Mouse (Mus musculus) CH12.LX (cell line): ENCODE data around the gene Grap. TPM values are rescaled to one million over a fixed set of nuclear protein-coding genes. Genes with fewer than 3 reads are reported as not detected.

Source experiments
- DNase-seq: peaks from one replicate; pipeline ENCODE4 v3.0.0-alpha.2; 2013; ENCODE audit errors: extremely low read depth
- H3K27ac ChIP-seq: 2 replicates; pipeline ENCODE4 v1.5.1; 2012; ENCODE audit warnings: low read depth, mild to moderate bottlenecking, control low read depth, moderate library complexity; ENCODE audit not compliant: insufficient read depth
- H3K27me3 ChIP-seq: replicated peaks from 2 replicates; pipeline ENCODE3; 2012; ENCODE audit warnings: inconsistent platforms
- H3K36me3 ChIP-seq, 2 experiments: replicated peaks in 1 of 2; 2 replicates each; pipeline versions ENCODE3 to v1.6.1; 2012; ENCODE audit warnings: inconsistent platforms in 1 of 2, low read length in 1 of 2, mild to moderate bottlenecking in 1 of 2, mixed read lengths in 1 of 2, moderate library complexity in 1 of 2; ENCODE audit not compliant: control insufficient read depth in 1 of 2, insufficient read depth in 1 of 2
- H3K4me1 ChIP-seq, 2 experiments: 2 replicates each; pipeline ENCODE4 v1.6.1; 2012; ENCODE audit warnings: inconsistent platforms in 1 of 2, moderate library complexity in 1 of 2; ENCODE audit not compliant: insufficient read depth in 2 of 2, control insufficient read depth in 1 of 2
- H3K4me2 ChIP-seq: 2 replicates; pipeline ENCODE4 v1.6.1; 2012; ENCODE audit warnings: low read depth, mild to moderate bottlenecking, control low read depth; ENCODE audit not compliant: poor library complexity, insufficient read depth, severe bottlenecking
- H3K4me3 ChIP-seq, 3 experiments: fragments of 150-350 bp in 1 of 3; sonication (generic) in 1 of 3; replicated peaks in 1 of 3; 2 replicates each; pipeline versions ENCODE3 to v1.5.1; 2011 to 2012; ENCODE audit warnings: low read depth in 2 of 3, low read length in 2 of 3, mild to moderate bottlenecking in 2 of 3, moderate library complexity in 2 of 3, control low read depth in 1 of 3, improper control_type of control experiment in 1 of 3, inconsistent platforms in 1 of 3, mixed read lengths in 1 of 3; ENCODE audit not compliant: poor library complexity in 1 of 3
- H3K79me2 ChIP-seq: replicated peaks from 2 replicates; pipeline ENCODE4 v1.6.1; 2012; ENCODE audit warnings: mild to moderate bottlenecking, moderate library complexity; ENCODE audit not compliant: control insufficient read depth, poor library complexity, insufficient read depth, severe bottlenecking; ENCODE audit errors: extremely low read depth
- H3K9ac ChIP-seq: 2 replicates; pipeline ENCODE4 v1.6.1; 2012; ENCODE audit warnings: low read depth, mild to moderate bottlenecking, control low read depth, moderate library complexity; ENCODE audit not compliant: insufficient read depth
- H3K9me3 ChIP-seq: replicated peaks from 2 replicates; pipeline ENCODE3; 2012; ENCODE audit warnings: low read length, inconsistent platforms, mixed read lengths
- BHLHE40 ChIP-seq: IDR thresholded peaks from 2 replicates; pipeline ENCODE4 v1.6.1; 2011; ENCODE audit warnings: mild to moderate bottlenecking, low read depth, low read length, improper control_type of control experiment
- CHD1 ChIP-seq: IDR thresholded peaks from 2 replicates; pipeline ENCODE4 v1.6.1; 2012; ENCODE audit warnings: low read depth, low read length, improper control_type of control experiment, inconsistent platforms
- CHD2 ChIP-seq: IDR thresholded peaks from 2 replicates; pipeline ENCODE4 v1.6.1; 2011; ENCODE audit warnings: low read length, improper control_type of control experiment
- E2F4 ChIP-seq: IDR thresholded peaks from 2 replicates; pipeline ENCODE4 v1.6.1; 2011; ENCODE audit warnings: low read depth, low read length, improper control_type of control experiment; ENCODE audit not compliant: insufficient replicate concordance
- ELF1 ChIP-seq: IDR thresholded peaks from 2 replicates; pipeline ENCODE4 v1.6.1; 2014; ENCODE audit warnings: low read depth, mild to moderate bottlenecking, inconsistent platforms, low read length, improper control_type of control experiment
- ETS1 ChIP-seq: conservative IDR thresholded peaks from 2 replicates; pipeline ENCODE4 v1.6.1; 2012; ENCODE audit warnings: low read depth, mild to moderate bottlenecking, inconsistent platforms, low read length, improper control_type of control experiment, moderate library complexity
- HCFC1 ChIP-seq: IDR thresholded peaks from 2 replicates; pipeline ENCODE4 v1.6.1; 2012; ENCODE audit warnings: low read depth, mild to moderate bottlenecking, inconsistent platforms, low read length, improper control_type of control experiment
- JUN ChIP-seq: IDR thresholded peaks from 2 replicates; pipeline ENCODE4 v1.6.1; 2011; ENCODE audit warnings: low read depth, mild to moderate bottlenecking, low read length, improper control_type of control experiment, moderate library complexity; ENCODE audit not compliant: insufficient read depth
- JUND ChIP-seq: conservative IDR thresholded peaks from 2 replicates; pipeline ENCODE4 v1.6.1; 2011; ENCODE audit warnings: low read depth, low read length, improper control_type of control experiment
- KAT2A ChIP-seq: IDR thresholded peaks from 2 replicates; pipeline ENCODE4 v1.6.1; 2012; ENCODE audit warnings: low read length, improper control_type of control experiment, inconsistent platforms; ENCODE audit not compliant: insufficient replicate concordance
- MAFK ChIP-seq: IDR thresholded peaks from 2 replicates; pipeline ENCODE4 v1.6.1; 2011; ENCODE audit warnings: low read length, improper control_type of control experiment; ENCODE audit not compliant: insufficient replicate concordance
- MAX ChIP-seq: IDR thresholded peaks from 2 replicates; pipeline ENCODE4 v1.6.1; 2011; ENCODE audit warnings: low read length, improper control_type of control experiment
- MAZ ChIP-seq: IDR thresholded peaks from 2 replicates; pipeline ENCODE4 v1.6.1; 2012; ENCODE audit warnings: low read depth, mild to moderate bottlenecking, inconsistent platforms, low read length, improper control_type of control experiment, moderate library complexity
- MEF2A ChIP-seq: IDR thresholded peaks from 2 replicates; pipeline ENCODE4 v1.6.1; 2014; ENCODE audit warnings: low read depth, mild to moderate bottlenecking, inconsistent platforms, low read length, improper control_type of control experiment, borderline replicate concordance
- MXI1 ChIP-seq: IDR thresholded peaks from 2 replicates; pipeline ENCODE4 v1.6.1; 2011; ENCODE audit warnings: mild to moderate bottlenecking, low read depth, low read length, improper control_type of control experiment
- MYC ChIP-seq: IDR thresholded peaks from 2 replicates; pipeline ENCODE4 v1.6.1; 2011; ENCODE audit warnings: low read depth, mild to moderate bottlenecking, improper control_type of control experiment, low read length
- NELFE ChIP-seq: IDR thresholded peaks from 2 replicates; pipeline ENCODE4 v1.6.1; 2011; ENCODE audit warnings: low read depth, low read length, improper control_type of control experiment
- NRF1 ChIP-seq: IDR thresholded peaks from 2 replicates; pipeline ENCODE4 v1.6.1; 2014; ENCODE audit warnings: low read depth, mild to moderate bottlenecking, inconsistent platforms, low read length, improper control_type of control experiment, moderate library complexity
- PAX5 ChIP-seq: IDR thresholded peaks from 2 replicates; pipeline ENCODE4 v1.6.1; 2012; ENCODE audit warnings: low read length, inconsistent platforms, mixed read lengths
- POLR2A ChIP-seq: IDR thresholded peaks from 2 replicates; pipeline ENCODE4 v1.6.1; 2011; ENCODE audit warnings: low read depth, mild to moderate bottlenecking, improper control_type of control experiment, low read length
- RAD21 ChIP-seq: IDR thresholded peaks from 2 replicates; pipeline ENCODE4 v1.6.1; 2011; ENCODE audit warnings: low read depth, mild to moderate bottlenecking, low read length, improper control_type of control experiment, moderate library complexity
- RCOR1 ChIP-seq: conservative IDR thresholded peaks from 2 replicates; pipeline ENCODE4 v1.6.1; 2012; ENCODE audit warnings: low read depth, mild to moderate bottlenecking, inconsistent platforms, low read length, improper control_type of control experiment
- SMC3 ChIP-seq: IDR thresholded peaks from 2 replicates; pipeline ENCODE4 v1.6.1; 2011; ENCODE audit warnings: low read depth, low read length, improper control_type of control experiment
- TBP ChIP-seq: conservative IDR thresholded peaks from 2 replicates; pipeline ENCODE4 v1.6.1; 2011; ENCODE audit warnings: low read depth, low read length, improper control_type of control experiment
- TCF12 ChIP-seq: IDR thresholded peaks from 2 replicates; pipeline ENCODE4 v1.6.1; 2014; ENCODE audit warnings: low read depth, mild to moderate bottlenecking, inconsistent platforms, low read length, improper control_type of control experiment
- UBTF ChIP-seq: IDR thresholded peaks from 2 replicates; pipeline ENCODE4 v1.6.1; 2012; ENCODE audit warnings: low read depth, mild to moderate bottlenecking, inconsistent platforms, low read length, improper control_type of control experiment, moderate library complexity
- USF1 ChIP-seq: IDR thresholded peaks from 2 replicates; pipeline ENCODE4 v1.6.1; 2014; ENCODE audit warnings: low read depth, mild to moderate bottlenecking, inconsistent platforms, low read length, improper control_type of control experiment
- USF2 ChIP-seq: conservative IDR thresholded peaks from 2 replicates; pipeline ENCODE4 v1.6.1; 2011; ENCODE audit warnings: low read depth, low read length, improper control_type of control experiment
- ZC3H11A ChIP-seq: IDR thresholded peaks from 2 replicates; pipeline ENCODE4 v1.6.1; 2012; ENCODE audit warnings: low read depth, mild to moderate bottlenecking, inconsistent platforms, low read length, improper control_type of control experiment
- ZKSCAN1 ChIP-seq: IDR thresholded peaks from 2 replicates; pipeline ENCODE4 v1.6.1; 2012; ENCODE audit warnings: low read depth, inconsistent platforms, low read length, improper control_type of control experiment, borderline replicate concordance
- ZMIZ1 ChIP-seq: IDR thresholded peaks from 2 replicates; pipeline ENCODE4 v1.6.1; 2012; ENCODE audit warnings: low read depth, mild to moderate bottlenecking, inconsistent platforms, low read length, improper control_type of control experiment
- ZNF384 ChIP-seq: IDR thresholded peaks from 2 replicates; pipeline ENCODE4 v1.6.1; 2012; ENCODE audit warnings: low read depth, low read length, improper control_type of control experiment, inconsistent platforms
- dilution Hi-C: fragments of 300-500 bp; cut with MboI; formaldehyde crosslinking; loops from 2 replicates; pipeline ENCODE4 v1.14.3; 2020; ENCODE audit warnings: low sequenced_read_pairs; ENCODE audit not compliant: extremely low pct_unique_long_range_greater_than_20kb, extremely low pct_ligation_motif_present
- in situ Hi-C: fragments of 300-500 bp; cut with MboI; formaldehyde crosslinking; loops from 3 replicates; pipeline ENCODE4 v1.14.3; 2019; ENCODE audit warnings: low sequenced_read_pairs, low pct_ligation_motif_present, low pct_unique_long_range_greater_than_20kb, mixed read lengths
- polyA plus RNA-seq: library from polyadenylated mRNA; unstranded; fragments of >175 nt; gene quantifications from 2 replicates; pipeline ENCODE4 v1.2.1, GENCODE M21; 2012; ENCODE audit warnings: low read depth; ENCODE audit not compliant: insufficient read length
- total RNA-seq, 2 experiments: library from RNA; depleted of rRNA; stranded (reverse); fragments of 300-350 nt in 1 of 2; fragments of >200 nt in 1 of 2; gene quantifications; 2 replicates each; pipeline ENCODE4 v1.2.3; 2012 to 2014

Grap gene
- total and polyA plus RNA-seq, 3 experiments, result 274 to 412 (median 280) TPM

DNA sequence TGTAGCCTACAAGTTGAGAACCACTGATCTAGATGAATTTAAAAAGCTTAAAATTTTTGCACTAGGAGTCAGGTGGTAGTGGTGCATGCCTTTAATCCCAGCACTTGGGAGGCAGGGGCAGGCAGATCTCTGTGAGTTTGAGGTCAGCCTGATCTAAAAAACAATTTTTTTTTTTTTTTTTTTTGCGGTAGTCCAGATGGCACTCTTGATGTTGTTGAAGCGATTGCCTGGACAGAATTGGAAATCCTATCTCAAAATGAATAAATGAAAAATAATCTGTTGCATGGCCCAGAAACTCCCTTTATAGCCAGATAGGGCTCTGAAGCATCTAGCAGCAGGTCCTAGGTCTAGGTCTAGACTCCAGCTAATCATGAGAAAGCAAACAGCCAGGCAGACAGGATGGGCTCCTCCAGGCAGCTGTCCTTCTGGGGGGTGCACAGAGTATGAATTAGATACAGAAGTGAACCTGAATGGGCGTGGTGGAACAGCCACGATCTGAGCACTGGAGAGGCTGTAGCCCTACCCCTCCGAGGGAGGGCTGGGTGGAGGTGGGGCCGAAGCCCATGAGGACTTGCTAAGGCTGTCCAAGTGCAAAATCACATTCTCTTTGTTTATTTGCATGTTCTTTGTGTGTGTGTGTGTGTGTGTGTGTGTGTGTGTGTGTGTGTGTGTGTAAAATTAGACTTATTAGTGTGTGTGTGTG is 3.2 kb downstream of the Grap start (continued):
- TF ChIP-seq JUN (no peak), USF1 (no peak), POLR2A (peak; percentile 90), MYC (peak; percentile 71; the same call in 1 of the 2 replicates), BHLHE40 (peak; percentile 56), HCFC1 (peak; percentile 24; the same call in 1 of the 2 replicates), MAZ (peak; percentile 94), USF2 (no peak; the same call in 1 of the 2 replicates), E2F4 (no peak), ZKSCAN1 (no peak), ZNF384 (peak; percentile 63; the same call in 1 of the 2 replicates), ZMIZ1 (peak; percentile 94), TBP (peak; percentile 88)
- TF ChIP-seq, all 38 proteins: peak for 25

DNA sequence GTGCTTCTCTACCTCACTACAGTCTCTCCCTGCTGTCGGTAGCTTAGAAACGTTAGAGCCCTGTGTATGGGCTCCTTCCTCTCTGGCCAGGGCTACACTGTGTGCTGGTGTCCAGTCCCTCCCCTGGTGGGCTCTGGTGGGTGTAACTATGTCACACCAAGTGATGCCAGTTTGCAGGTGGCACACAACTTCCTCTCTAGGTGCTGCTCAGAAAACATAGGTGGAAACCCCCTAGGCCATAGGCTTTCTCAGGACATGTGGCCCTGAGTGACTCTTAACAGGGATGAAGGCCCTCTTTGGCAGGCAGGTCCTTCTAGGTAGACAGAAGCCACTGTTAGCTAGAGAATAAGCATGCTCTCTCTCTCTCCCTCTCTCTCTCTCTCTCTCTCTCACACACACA is 4.4 kb downstream of the Grap start:
- Histone ChIP-seq H3K9me3 (no peaks in the 10 kb centered on the region), H3K79me2 (peaks cover 99% of the 10 kb centered on the region), H3K27ac (peak overlapping the region; percentile 84), H3K4me2 (peak overlapping the region; percentile 85), H3K36me3 (peaks cover 70 to 85% of the 10 kb centered on the region in 2 experiments), H3K4me1 (peaks cover 32 to 48% of the 10 kb centered on the region in 2 experiments), H3K4me3 (peak overlapping the region; percentile 65 to 99 (median 81)), H3K9ac (peak overlapping the region; percentile 100; the same call in 1 of the 2 replicates), H3K27me3 (no peaks in the 10 kb centered on the region)
- in situ Hi-C loops (no loop called here), dilution Hi-C loops (no loop called here)
- DNase-seq, result peak; percentile 64
- TF ChIP-seq UBTF (no peak), CHD2 (no peak), RAD21 (no peak), MEF2A (peak; percentile 65; the same call in 1 of the 2 replicates), SMC3 (peak; percentile 24), PAX5 (no peak), ETS1 (peak; percentile 48), ZMIZ1 (peak; percentile 62; the same call in 1 of the 2 replicates), NELFE (peak; percentile 44; the same call in 1 of the 2 replicates), ZC3H11A (no peak), TCF12 (peak; percentile 84), KAT2A (no peak), NRF1 (no peak), TBP (peak; percentile 65; the same call in 1 of the 2 replicates), CHD1 (no peak; the same call in 1 of the 2 replicates), MAZ (no peak), ZNF384 (peak; percentile 4; the same call in 1 of the 2 replicates), USF1 (no peak), JUN (no peak), RCOR1 (no peak), POLR2A (no peak; the same call in 1 of the 2 replicates), MXI1 (peak; percentile 74; the same call in 1 of the 2 replicates), USF2 (no peak), MAFK (no peak), ELF1 (peak; percentile 49; the same call in 1 of the 2 replicates), JUND (no peak), MYC (peak; percentile 94), ZKSCAN1 (no peak), HCFC1 (no peak), MAX (peak; percentile 92)
